Mouse (Mus musculus): ENCODE measurements around the gene Ssh2.
"Not testable (repeated sequence)": the region's sequence is repeated elsewhere in the genome, so short reads cannot be mapped to it uniquely, and the experiment has no call there.

The Ssh2 gene

DNA sequence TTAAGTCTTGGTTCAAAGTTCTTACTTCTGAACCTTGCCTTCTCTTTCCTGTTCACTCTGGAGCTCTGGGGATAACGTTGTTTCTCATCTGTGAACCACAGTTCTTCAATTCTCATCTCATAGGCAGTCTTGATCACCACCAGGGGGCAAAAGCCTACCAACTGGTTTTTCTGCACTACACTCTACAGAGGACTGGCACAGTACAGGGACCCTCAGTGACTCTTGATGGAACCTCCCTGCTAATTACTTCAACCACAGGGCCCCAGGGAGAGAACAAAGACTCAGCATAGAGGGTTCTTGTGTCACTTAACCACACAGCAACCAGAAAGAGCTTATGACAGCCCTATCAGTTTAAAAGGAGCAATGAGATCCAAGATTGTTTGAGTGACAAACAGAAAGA is 1.3 kb upstream of the Ssh2 start:
- in situ Hi-C loops (cut with MboI; ENCODE audit: low pct_unique_long_range_greater_than_20kb in 1 of 2, low sequenced_read_pairs in 2 of 2, unreplicated experiment in 1 of 2): no loop called here

- in situ Hi-C loops (cut with MboI; ENCODE audit: low pct_unique_long_range_greater_than_20kb in 1 of 2, low sequenced_read_pairs in 2 of 2, unreplicated experiment in 1 of 2): no loop called here
Observed at GRCm38 (mm10) chr11:77215483-77215882, 604 bp upstream of the Ssh2 start.

- in situ Hi-C loops (cut with MboI; ENCODE audit: low pct_unique_long_range_greater_than_20kb in 1 of 2, low sequenced_read_pairs in 2 of 2, unreplicated experiment in 1 of 2): no loop called here
Observed at GRCm38 (mm10) chr11:77216761-77217130, 659 bp downstream of the Ssh2 start.

- in situ Hi-C loops (cut with MboI; ENCODE audit: low pct_unique_long_range_greater_than_20kb in 1 of 2, low sequenced_read_pairs in 2 of 2, unreplicated experiment in 1 of 2): no loop called here
Observed at GRCm38 (mm10) chr11:77230765-77231164, 14.7 kb downstream of the Ssh2 start.

DNA sequence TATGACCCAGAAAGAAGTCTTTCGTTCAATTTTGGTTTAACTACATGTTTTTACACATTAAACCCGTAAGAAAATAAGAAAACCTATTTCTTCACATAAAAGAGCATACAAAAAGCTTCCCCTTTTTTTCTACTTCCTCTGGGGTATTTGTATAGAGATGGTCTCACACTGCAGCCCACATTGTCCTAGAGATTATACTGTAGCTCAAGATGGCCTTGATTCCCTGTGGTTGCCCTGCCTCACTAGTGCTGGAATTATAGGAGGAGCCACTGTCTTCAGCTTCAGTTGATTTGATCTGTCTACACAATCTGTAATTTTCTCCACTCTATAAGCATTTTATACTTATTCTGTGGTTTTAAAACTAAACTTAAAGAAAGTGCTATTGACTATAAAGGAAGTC is 15.4 kb downstream of the Ssh2 start:
- in situ Hi-C loops (cut with MboI; ENCODE audit: low pct_unique_long_range_greater_than_20kb in 1 of 2, low sequenced_read_pairs in 2 of 2, unreplicated experiment in 1 of 2): no loop called here

DNA sequence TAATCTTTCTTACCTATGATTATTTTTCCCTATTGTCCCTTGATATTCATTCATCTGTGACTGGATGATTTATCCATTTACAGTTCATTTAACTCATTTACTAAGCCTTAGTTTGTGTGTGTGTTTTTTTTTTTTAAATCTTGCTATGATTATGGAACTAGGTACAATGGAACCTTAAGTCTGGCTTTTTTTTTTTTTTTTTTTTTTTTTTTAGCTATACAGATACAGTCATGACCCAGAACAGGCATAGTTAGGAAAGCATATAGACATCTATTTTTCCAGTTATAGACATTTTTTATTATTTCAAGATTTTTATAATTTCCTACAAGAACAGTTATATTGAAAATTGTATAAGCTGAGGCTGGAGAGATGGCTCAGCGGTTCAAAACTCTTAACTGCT is 19.2 kb downstream of the Ssh2 start:
- in situ Hi-C loops (cut with MboI; ENCODE audit: low pct_unique_long_range_greater_than_20kb in 1 of 2, low sequenced_read_pairs in 2 of 2, unreplicated experiment in 1 of 2): no loop called here

GRCm38 (mm10) chr11:77239658-77240345 is 23.7 kb downstream of the Ssh2 start:
- in situ Hi-C loops (cut with MboI; ENCODE audit: low pct_unique_long_range_greater_than_20kb in 1 of 2, low sequenced_read_pairs in 2 of 2, unreplicated experiment in 1 of 2): no loop called here

GRCm38 (mm10) chr11:77240466-77241246 is 24.6 kb downstream of the Ssh2 start:
- in situ Hi-C loops (cut with MboI; ENCODE audit: low pct_unique_long_range_greater_than_20kb in 1 of 2, low sequenced_read_pairs in 2 of 2, unreplicated experiment in 1 of 2): no loop called here

- in situ Hi-C loops (cut with MboI; ENCODE audit: low pct_unique_long_range_greater_than_20kb in 1 of 2, low sequenced_read_pairs in 2 of 2, unreplicated experiment in 1 of 2): no loop called here
Observed at GRCm38 (mm10) chr11:77242912-77243311, 26.8 kb downstream of the Ssh2 start.

DNA sequence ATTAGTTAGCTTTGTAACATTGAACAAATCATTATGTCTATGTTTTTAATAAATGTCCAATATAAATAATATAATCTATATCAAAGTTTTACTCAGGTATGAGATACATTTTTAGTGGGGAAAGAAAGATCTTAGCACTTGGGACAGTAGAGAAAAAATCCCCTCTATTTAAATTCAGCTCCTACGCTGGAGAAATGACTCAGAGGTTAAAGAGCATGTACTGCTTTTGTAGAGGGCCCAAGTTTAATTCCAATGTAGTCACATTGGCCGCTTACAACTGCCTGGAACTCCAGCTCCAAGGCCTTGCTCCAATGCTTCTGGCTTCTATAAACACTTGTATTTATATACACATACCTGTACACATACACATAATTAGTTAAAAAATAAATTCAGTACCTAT is 36.7 kb downstream of the Ssh2 start:
- in situ Hi-C loops (cut with MboI; ENCODE audit: low pct_unique_long_range_greater_than_20kb in 1 of 2, low sequenced_read_pairs in 2 of 2, unreplicated experiment in 1 of 2): no loop called here

GRCm38 (mm10) chr11:77259441-77259840 is 43.4 kb downstream of the Ssh2 start:
- in situ Hi-C loops (cut with MboI; ENCODE audit: low pct_unique_long_range_greater_than_20kb in 1 of 2, low sequenced_read_pairs in 2 of 2, unreplicated experiment in 1 of 2): no loop called here

GRCm38 (mm10) chr11:77267401-77267800 is 51.3 kb downstream of the Ssh2 start:
- in situ Hi-C loops (cut with MboI; ENCODE audit: low pct_unique_long_range_greater_than_20kb in 1 of 2, low sequenced_read_pairs in 2 of 2, unreplicated experiment in 1 of 2): no loop called here

GRCm38 (mm10) chr11:77276000-77276399 is 59.9 kb downstream of the Ssh2 start:
- in situ Hi-C loops (cut with MboI; ENCODE audit: low pct_unique_long_range_greater_than_20kb in 1 of 2, low sequenced_read_pairs in 2 of 2, unreplicated experiment in 1 of 2): no loop called here

- in situ Hi-C loops (cut with MboI; ENCODE audit: low pct_unique_long_range_greater_than_20kb in 1 of 2, low sequenced_read_pairs in 2 of 2, unreplicated experiment in 1 of 2): not testable (repeated sequence)
Observed at GRCm38 (mm10) chr11:77278538-77278937, 62.5 kb downstream of the Ssh2 start.

DNA sequence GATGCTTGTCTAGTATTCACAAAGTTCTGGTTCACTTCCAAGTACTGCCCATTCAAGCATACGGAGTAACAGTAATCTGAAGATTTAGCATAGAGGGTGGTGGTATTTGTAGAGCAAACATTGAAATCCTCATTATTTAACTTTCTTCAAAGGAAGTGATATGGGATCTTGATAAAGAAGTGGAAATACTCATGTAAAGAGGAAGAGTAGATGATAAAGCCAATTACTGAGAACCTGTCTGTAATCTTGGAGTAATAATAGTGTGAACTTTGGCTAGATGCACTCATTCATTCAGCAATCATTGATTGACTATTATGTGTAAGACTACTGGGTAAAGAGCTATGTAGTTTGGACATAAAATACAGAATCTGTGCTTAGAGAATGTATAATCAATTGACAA is 64.1 kb downstream of the Ssh2 start:
- in situ Hi-C loops (cut with MboI; ENCODE audit: low pct_unique_long_range_greater_than_20kb in 1 of 2, low sequenced_read_pairs in 2 of 2, unreplicated experiment in 1 of 2): no loop called here

- in situ Hi-C loops (cut with MboI; ENCODE audit: low pct_unique_long_range_greater_than_20kb in 1 of 2, low sequenced_read_pairs in 2 of 2, unreplicated experiment in 1 of 2): no loop called here
Observed at GRCm38 (mm10) chr11:77291447-77291846, 75.4 kb downstream of the Ssh2 start.

DNA sequence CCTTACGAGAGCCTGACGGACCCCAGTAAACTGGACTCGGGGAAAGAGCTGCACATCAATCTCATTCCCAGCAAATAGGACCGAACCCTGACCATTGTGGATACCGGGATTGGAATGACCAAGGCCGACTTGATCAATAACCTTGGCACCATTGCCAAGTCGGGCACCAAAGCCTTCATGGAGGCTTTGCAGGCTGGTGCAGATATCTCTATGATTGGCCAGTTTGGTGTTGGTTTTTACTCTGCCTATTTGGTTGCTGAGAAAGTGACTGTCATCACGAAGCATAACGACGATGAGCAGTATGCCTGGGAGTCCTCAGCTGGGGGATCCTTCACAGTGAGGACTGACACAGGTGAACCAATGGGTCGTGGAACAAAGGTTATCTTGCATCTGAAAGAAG is 77.6 kb downstream of the Ssh2 start:
- in situ Hi-C loops (cut with MboI; ENCODE audit: low pct_unique_long_range_greater_than_20kb in 1 of 2, low sequenced_read_pairs in 2 of 2, unreplicated experiment in 1 of 2): not testable (repeated sequence)

DNA sequence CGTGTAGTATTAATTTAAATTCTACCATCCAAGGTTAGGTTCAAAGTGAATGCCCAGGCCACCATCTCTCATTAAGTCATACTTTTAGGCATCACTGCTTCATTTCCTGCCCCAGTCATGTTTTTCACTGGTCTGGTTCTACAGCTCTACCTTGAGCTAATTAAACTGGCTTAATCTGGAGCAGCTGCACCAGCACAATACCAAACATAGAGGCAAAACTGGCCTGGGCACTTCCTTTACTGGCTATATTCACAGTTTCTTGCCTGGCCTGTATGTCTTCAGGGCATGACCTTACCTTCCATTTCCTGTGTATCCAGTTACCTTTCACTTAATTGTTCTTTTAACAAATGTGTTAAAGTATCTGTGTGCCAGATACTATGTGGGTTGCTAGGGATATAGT is 81.2 kb downstream of the Ssh2 start:
- in situ Hi-C loops (cut with MboI; ENCODE audit: low pct_unique_long_range_greater_than_20kb in 1 of 2, low sequenced_read_pairs in 2 of 2, unreplicated experiment in 1 of 2): no loop called here

- in situ Hi-C loops (cut with MboI; ENCODE audit: low pct_unique_long_range_greater_than_20kb in 1 of 2, low sequenced_read_pairs in 2 of 2, unreplicated experiment in 1 of 2): no loop called here
Observed at GRCm38 (mm10) chr11:77307205-77307604, 91.1 kb downstream of the Ssh2 start.

- in situ Hi-C loops (cut with MboI; ENCODE audit: low pct_unique_long_range_greater_than_20kb in 1 of 2, low sequenced_read_pairs in 2 of 2, unreplicated experiment in 1 of 2): no loop called here
Observed at GRCm38 (mm10) chr11:77308533-77308932, 92.4 kb downstream of the Ssh2 start.
